Mouse (Mus musculus) stomach, embryonic 15.5 days (tissue): ENCODE results near the gene Lrp5. TPM values are rescaled to one million over a fixed set of nuclear protein-coding genes. Genes with fewer than 3 reads are reported as not detected.

Source experiments
- ATAC-seq: fragments of 200-750 bp; cut with Nextera tagmentation; 2 replicates; pipeline ENCODE4 v1.8.0; 2017; ENCODE audit warnings: low read depth, moderate number of reproducible peaks, moderate TSS enrichment; ENCODE audit not compliant: insufficient read depth, low FRiP score
- H3K27ac ChIP-seq: fragments of 300-500 bp; sonication (generic); 2 replicates; pipeline ENCODE4 v1.5.1; 2015; ENCODE audit warnings: mild to moderate bottlenecking, inconsistent platforms
- H3K27me3 ChIP-seq: fragments of 300-500 bp; sonication (generic); replicated peaks from 2 replicates; pipeline ENCODE4 v1.6.1; 2015; ENCODE audit warnings: inconsistent platforms
- H3K36me3 ChIP-seq: fragments of 300-500 bp; sonication (generic); 2 replicates; pipeline ENCODE4 v1.6.1; 2015; ENCODE audit warnings: inconsistent platforms
- H3K4me1 ChIP-seq: fragments of 300-500 bp; sonication (generic); 2 replicates; pipeline ENCODE4 v1.6.1; 2015; ENCODE audit warnings: inconsistent platforms
- H3K4me2 ChIP-seq: fragments of 300-500 bp; sonication (generic); 2 replicates; pipeline ENCODE4 v1.6.1; 2015; ENCODE audit warnings: mild to moderate bottlenecking, inconsistent platforms
- H3K4me3 ChIP-seq: fragments of 300-500 bp; sonication (generic); replicated peaks from 2 replicates; pipeline ENCODE4 v1.5.1; 2015; ENCODE audit warnings: inconsistent platforms
- H3K9ac ChIP-seq: fragments of 300-500 bp; sonication (generic); 2 replicates; pipeline ENCODE4 v1.6.1; 2015; ENCODE audit warnings: inconsistent platforms
- H3K9me3 ChIP-seq: fragments of 300-500 bp; sonication (generic); 2 replicates; pipeline ENCODE4 v1.6.1; 2016; ENCODE audit warnings: inconsistent platforms
- WGBS: fragments of 180-500 bp; shearing (Covaris S2); methylation state at CpG from one replicate; pipeline ENCODE4 v1.1.7; 2015; 5-methylcytosine and 5-hydroxymethylcytosine counted together
- polyA plus RNA-seq: library from polyadenylated mRNA; unstranded; fragments of >200 nt; fragmentation: Nextera tagmentation; extraction: Ambion mirVana; gene quantifications from 2 replicates; pipeline ENCODE4 v1.2.1, GENCODE M21; 2015

Gene Lrp5
- polyA plus RNA-seq, 1 experiment from 2014 or later: 5.3 TPM

GRCm38 (mm10) chr19:3575276-3575631, 111.1 kb downstream of the Lrp5 start:
- H3K36me3 ChIP-seq: no peaks in the 10 kb centered on the region

GRCm38 (mm10) chr19:3574593-3575094, 111.7 kb downstream of the Lrp5 start:
- Histone ChIP-seq H3K4me3 (peak overlapping the region; percentile 96), H3K4me1 (peaks cover 13% of the 10 kb centered on the region), H3K9ac (peak overlapping the region; percentile 93), H3K36me3 (no peaks in the 10 kb centered on the region), H3K27ac (peak overlapping the region; percentile 97), H3K9me3 (no peaks in the 10 kb centered on the region), H3K27me3 (no peaks in the 10 kb centered on the region), H3K4me2 (peak overlapping the region; percentile 70)
- WGBS: under 1% methylated on average over 9 of the region's 9 CpGs
- no peak for ATAC-seq

More at GRCm38 (mm10) chr19:3575276-3575631, 111.1 kb downstream of the Lrp5 start:
- H3K9me3 ChIP-seq: no peaks in the 10 kb centered on the region
- peak overlapping the region; percentile 93 for H3K9ac ChIP-seq
- peaks cover 13% of the 10 kb centered on the region for H3K4me1 ChIP-seq
- peak; percentile 29 for ATAC-seq
- H3K27ac ChIP-seq: peak overlapping the region; percentile 97
- peak overlapping the region; percentile 96 for H3K4me3 ChIP-seq
- WGBS: under 1% methylated on average over 27 of the region's 50 CpGs
- peak overlapping the region; percentile 70 for H3K4me2 ChIP-seq
- H3K27me3 ChIP-seq: no peaks in the 10 kb centered on the region

- no peak overlapping the region for H3K9ac ChIP-seq
- H3K27me3 ChIP-seq: no peaks in the 10 kb centered on the region
- 0 out of 2 replicates have a peak, but pooled peaks cover 4% of the 10 kb centered on the region for H3K4me1 ChIP-seq
- no peak overlapping the region for H3K4me2 ChIP-seq
- no peak overlapping the region for H3K4me3 ChIP-seq
- no peaks in the 10 kb centered on the region for H3K9me3 ChIP-seq
- H3K36me3 ChIP-seq: no peaks in the 10 kb centered on the region
- ATAC-seq: no peak
- WGBS: 88% methylated on average over 3 of the region's 3 CpGs
- no peak overlapping the region for H3K27ac ChIP-seq
Observed at GRCm38 (mm10) chr19:3564309-3564708, 122.1 kb downstream of the Lrp5 start.

GRCm38 (mm10) chr19:3562752-3563151, 123.6 kb downstream of the Lrp5 start:
- no peak overlapping the region for H3K27ac ChIP-seq
- no peaks in the 10 kb centered on the region for H3K27me3 ChIP-seq
- H3K4me2 ChIP-seq: no peak overlapping the region
- no peak for ATAC-seq
- no peaks in the 10 kb centered on the region for H3K9me3 ChIP-seq
- H3K36me3 ChIP-seq: no peaks in the 10 kb centered on the region
- H3K4me1 ChIP-seq: 0 out of 2 replicates have a peak, but pooled peaks cover under 1% of the 10 kb centered on the region
- WGBS: 84% methylated on average over 6 of the region's 6 CpGs
- no peak overlapping the region for H3K4me3 ChIP-seq
- no peak overlapping the region for H3K9ac ChIP-seq

GRCm38 (mm10) chr19:3562298-3562697, 124.1 kb downstream of the Lrp5 start:
- Histone ChIP-seq H3K9ac (no peak overlapping the region), H3K27ac (no peak overlapping the region), H3K36me3 (no peaks in the 10 kb centered on the region), H3K4me3 (no peak overlapping the region), H3K27me3 (no peaks in the 10 kb centered on the region), H3K4me1 (no peaks in the 10 kb centered on the region), H3K9me3 (no peaks in the 10 kb centered on the region), H3K4me2 (no peak overlapping the region)
- WGBS: 87% methylated on average over 2 of the region's 2 CpGs
- no peak for ATAC-seq

GRCm38 (mm10) chr19:3556169-3556827, 130.1 kb downstream of the Lrp5 start:
- Histone ChIP-seq H3K4me3 (no peak overlapping the region), H3K36me3 (no peaks in the 10 kb centered on the region), H3K4me2 (no peak overlapping the region), H3K27ac (no peak overlapping the region), H3K9ac (no peak overlapping the region), H3K4me1 (0 out of 2 replicates have a peak, but pooled peaks cover 4% of the 10 kb centered on the region), H3K27me3 (no peaks in the 10 kb centered on the region), H3K9me3 (no peaks in the 10 kb centered on the region)
- 77% methylated on average over 2 of the region's 2 CpGs for whole genome bisulfite sequencing
- no peak for ATAC-seq

- H3K9ac ChIP-seq: no peak overlapping the region
- H3K4me3 ChIP-seq: no peak overlapping the region
- no peaks in the 10 kb centered on the region for H3K27me3 ChIP-seq
- 0 out of 2 replicates have a peak, but pooled peaks cover 4% of the 10 kb centered on the region for H3K4me1 ChIP-seq
- ATAC-seq: no peak
- no peak overlapping the region for H3K4me2 ChIP-seq
- H3K36me3 ChIP-seq: no peaks in the 10 kb centered on the region
- WGBS: 91% methylated on average over 8 of the region's 8 CpGs
- H3K27ac ChIP-seq: no peak overlapping the region
- H3K9me3 ChIP-seq: no peaks in the 10 kb centered on the region
Observed at GRCm38 (mm10) chr19:3554785-3555184, 131.6 kb downstream of the Lrp5 start.

GRCm38 (mm10) chr19:3551573-3552159, 134.7 kb downstream of the Lrp5 start:
- Histone ChIP-seq H3K4me2 (no peak overlapping the region), H3K9me3 (no peaks in the 10 kb centered on the region), H3K4me1 (0 out of 2 replicates have a peak, but pooled peaks cover 4% of the 10 kb centered on the region), H3K9ac (no peak overlapping the region; the same call in 1 of the 2 replicates), H3K27me3 (no peaks in the 10 kb centered on the region), H3K27ac (no peak overlapping the region), H3K4me3 (no peak overlapping the region), H3K36me3 (no peaks in the 10 kb centered on the region)
- 35% methylated on average over 4 of the region's 4 CpGs for WGBS
- ATAC-seq: no peak

GRCm38 (mm10) chr19:3550101-3550500, 136.3 kb downstream of the Lrp5 start:
- 0 out of 2 replicates have a peak, but pooled peaks cover 4% of the 10 kb centered on the region for H3K4me1 ChIP-seq
- H3K4me3 ChIP-seq: no peak overlapping the region
- no peaks in the 10 kb centered on the region for H3K27me3 ChIP-seq
- H3K4me2 ChIP-seq: no peak overlapping the region
- H3K9ac ChIP-seq: no peak overlapping the region
- WGBS: 86% methylated on average over 1 of the region's 1 CpGs
- no peaks in the 10 kb centered on the region for H3K36me3 ChIP-seq
- H3K9me3 ChIP-seq: no peaks in the 10 kb centered on the region
- ATAC-seq: no peak
- H3K27ac ChIP-seq: no peak overlapping the region

- 88% methylated on average over 1 of the region's 1 CpGs for WGBS
- H3K4me3 ChIP-seq: no peak overlapping the region
Observed at GRCm38 (mm10) chr19:3549263-3549662, 137.1 kb downstream of the Lrp5 start.

GRCm38 (mm10) chr19:3548311-3548710, 138.1 kb downstream of the Lrp5 start:
- Histone ChIP-seq H3K27ac (no peak overlapping the region), H3K27me3 (no peaks in the 10 kb centered on the region), H3K9ac (no peak overlapping the region), H3K4me2 (no peak overlapping the region), H3K9me3 (no peaks in the 10 kb centered on the region), H3K4me1 (0 out of 2 replicates have a peak, but pooled peaks cover 4% of the 10 kb centered on the region), H3K36me3 (no peaks in the 10 kb centered on the region; the same call in 1 of the 2 replicates), H3K4me3 (no peak overlapping the region)
- ATAC-seq: no peak
- WGBS: 94% methylated on average over 1 of the region's 1 CpGs

More at GRCm38 (mm10) chr19:3549263-3549662, 137.1 kb downstream of the Lrp5 start:
- Histone ChIP-seq H3K4me2 (no peak overlapping the region), H3K36me3 (no peaks in the 10 kb centered on the region), H3K9me3 (no peaks in the 10 kb centered on the region), H3K9ac (no peak overlapping the region), H3K27me3 (no peaks in the 10 kb centered on the region), H3K4me1 (0 out of 2 replicates have a peak, but pooled peaks cover 4% of the 10 kb centered on the region), H3K27ac (no peak overlapping the region)
- ATAC-seq: no peak

- no peak for ATAC-seq
- no peaks in the 10 kb centered on the region for H3K4me1 ChIP-seq
- no peak overlapping the region for H3K4me2 ChIP-seq
- peaks cover 4% of the 10 kb centered on the region; the same call in 1 of the 2 replicates for H3K36me3 ChIP-seq
- no peak overlapping the region for H3K27ac ChIP-seq
- H3K9ac ChIP-seq: no peak overlapping the region
- no peaks in the 10 kb centered on the region for H3K9me3 ChIP-seq
- H3K4me3 ChIP-seq: no peak overlapping the region
- no peaks in the 10 kb centered on the region for H3K27me3 ChIP-seq
- 88% methylated on average over 2 of the region's 2 CpGs for WGBS
Observed at GRCm38 (mm10) chr19:3544995-3545394, 141.4 kb downstream of the Lrp5 start.
